Mouse (Mus musculus) ovary, adult 18-20 months (tissue): ENCODE results near the gene Pkdcc.

Experiments used
- DNase-seq: peaks from one replicate; pipeline ENCODE4 v3.0.0; 2022; ENCODE audit warnings: low spot score, mixed read lengths

The Pkdcc gene

GRCm38 (mm10) chr17:83212422-83212821, 2.7 kb upstream of the Pkdcc start:
- DNase-seq = no peak

DNA sequence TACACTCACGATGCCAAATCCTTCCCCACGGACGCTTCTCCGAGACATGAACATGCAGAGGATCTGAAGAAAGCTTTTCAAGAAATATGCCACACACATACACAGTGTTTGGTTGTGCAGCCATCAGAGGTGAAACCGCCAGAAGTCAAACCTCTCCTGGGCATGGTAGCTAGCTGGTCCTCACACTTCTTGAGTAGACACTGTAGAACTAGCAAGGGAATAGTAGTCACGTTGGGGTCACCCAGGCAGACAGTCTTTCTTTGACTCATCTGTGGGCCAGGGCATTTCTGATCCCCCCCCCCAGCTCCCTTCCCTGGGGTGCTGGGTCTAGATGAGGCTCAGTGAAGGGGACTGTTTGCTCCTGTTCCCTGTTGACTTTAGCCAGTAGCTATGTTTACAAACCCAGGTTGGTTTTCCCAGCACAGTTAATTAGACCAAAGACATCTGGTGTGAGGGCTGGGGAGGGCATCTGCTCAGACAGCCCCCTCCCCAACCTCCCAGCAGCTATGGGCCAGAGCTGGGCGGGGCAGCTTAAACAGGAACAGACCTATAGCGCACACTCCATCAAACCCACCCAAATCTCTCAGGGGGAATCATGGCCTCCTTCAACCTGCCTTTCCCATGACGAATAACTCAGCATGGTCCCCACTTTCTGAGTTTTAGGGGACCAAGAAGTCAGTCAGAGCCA, 1.7 kb upstream of the Pkdcc start:
- no peak for DNase-seq

- peak; percentile 44 for DNase-seq
Measured at GRCm38 (mm10) chr17:83214161-83214592, 915 bp upstream of the Pkdcc start.

DNA sequence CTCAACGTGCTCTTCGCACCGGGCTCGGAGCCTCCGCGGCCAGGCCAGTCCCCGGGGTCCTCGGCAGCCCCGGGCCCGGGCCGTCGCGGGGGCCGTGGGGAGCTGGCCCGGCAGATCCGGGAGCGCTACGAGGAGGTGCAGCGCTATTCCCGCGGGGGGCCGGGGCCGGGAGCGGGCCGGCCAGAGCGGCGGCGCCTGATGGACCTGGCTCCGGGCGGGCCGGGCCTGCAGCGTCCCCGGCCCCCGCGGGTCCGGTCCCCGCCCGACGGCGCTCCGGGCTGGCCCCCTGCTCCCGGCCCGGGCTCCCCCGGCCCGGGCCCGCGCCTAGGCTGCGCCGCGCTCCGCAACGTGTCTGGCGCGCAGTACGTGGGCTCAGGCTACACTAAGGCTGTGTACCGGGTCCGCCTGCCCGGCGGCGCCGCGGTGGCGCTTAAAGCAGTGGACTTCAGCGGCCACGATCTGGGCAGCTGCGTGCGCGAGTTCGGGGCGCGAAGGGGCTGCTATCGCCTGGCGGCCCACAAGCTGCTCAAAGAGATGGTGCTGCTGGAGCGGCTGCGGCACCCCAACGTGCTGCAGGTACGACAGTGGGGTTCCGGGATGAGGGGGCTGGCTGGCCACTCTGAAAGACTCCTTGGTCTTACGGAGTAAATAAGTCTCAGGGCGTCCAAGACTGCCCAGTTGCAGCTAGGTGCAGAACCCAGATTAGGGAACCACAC, 595 bp downstream of the Pkdcc start:
- no peak for DNase-seq

DNA sequence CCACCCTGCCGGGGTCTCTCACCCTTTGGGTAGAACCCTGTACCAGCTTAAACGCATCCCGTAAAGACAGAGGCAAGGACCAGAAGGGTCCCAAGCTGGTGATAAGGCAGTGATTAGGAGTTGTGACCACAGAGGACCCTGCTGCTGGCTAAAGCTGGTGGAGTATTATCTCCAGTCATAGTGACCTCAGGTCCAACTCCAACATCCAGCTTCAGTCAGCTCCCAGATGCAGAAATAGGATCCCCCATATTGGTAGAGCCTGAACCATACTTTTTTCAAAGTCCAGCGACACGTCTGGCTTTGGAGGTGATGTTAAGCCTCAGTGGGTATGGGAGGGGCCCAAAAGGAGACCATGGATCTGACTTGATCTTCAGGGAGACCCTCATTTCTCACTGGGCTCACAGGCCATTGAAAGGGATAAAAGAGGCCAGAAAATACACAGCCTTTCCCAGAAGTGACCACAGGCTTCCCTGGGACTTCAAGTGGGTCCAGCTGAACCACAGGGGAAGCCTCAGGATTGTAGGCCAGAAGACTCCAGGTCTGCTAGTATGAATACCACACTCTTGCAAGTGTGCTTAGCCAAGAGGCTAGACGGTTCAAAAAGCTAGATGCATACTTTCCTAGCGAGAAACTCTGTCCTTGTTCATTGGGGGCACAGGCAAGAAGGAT, 1.3 kb downstream of the Pkdcc start:
- no peak for DNase-seq

GRCm38 (mm10) chr17:83218189-83218588, 3.1 kb downstream of the Pkdcc start:
- DNase-seq = no peak

- DNase-seq = no peak
Measured at GRCm38 (mm10) chr17:83218722-83219121, 3.6 kb downstream of the Pkdcc start.

DNA sequence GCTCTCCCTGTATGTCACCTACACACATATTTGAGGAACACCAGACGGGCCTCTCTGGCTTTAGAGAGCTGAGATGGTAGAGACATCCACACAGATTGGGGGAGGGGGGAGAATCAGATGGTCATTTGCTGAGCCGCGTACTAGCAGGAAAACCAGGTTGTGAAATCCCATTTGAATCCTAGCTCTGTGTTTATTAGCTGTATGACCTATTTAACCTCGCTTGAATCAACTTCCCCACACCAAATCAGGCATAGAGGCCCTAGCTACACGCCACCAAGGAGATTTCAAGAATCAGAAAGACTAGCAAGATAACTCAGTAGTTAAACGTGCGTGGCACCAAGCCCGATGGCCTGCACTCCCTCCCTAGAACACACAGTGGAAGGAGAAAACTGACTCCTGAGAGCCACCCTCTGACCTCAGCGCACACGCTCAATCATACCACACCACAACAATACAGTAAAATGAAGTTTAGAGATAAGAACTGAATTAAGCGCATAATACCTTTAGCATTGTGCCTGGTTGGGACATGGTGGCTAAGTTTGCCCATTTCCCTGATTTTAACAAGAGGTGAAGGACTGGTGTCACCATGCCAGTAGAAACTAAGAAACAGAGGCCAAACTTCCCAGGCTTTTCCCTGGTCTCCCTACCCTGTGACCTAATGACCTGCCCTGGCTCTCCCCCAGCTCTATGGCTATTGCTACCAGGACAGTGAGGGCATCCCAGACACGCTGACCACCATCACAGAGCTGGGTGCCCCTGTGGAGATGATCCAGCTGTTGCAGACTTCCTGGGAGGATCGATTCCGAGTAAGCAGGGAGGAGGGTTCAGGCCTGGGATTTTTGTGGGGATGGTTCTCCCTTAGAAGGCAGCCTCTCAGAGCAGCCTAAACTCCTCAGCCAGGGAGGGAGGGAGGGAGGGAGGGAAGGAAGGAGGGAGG, 4.5 kb downstream of the Pkdcc start:
- no peak for DNase-seq

DNA sequence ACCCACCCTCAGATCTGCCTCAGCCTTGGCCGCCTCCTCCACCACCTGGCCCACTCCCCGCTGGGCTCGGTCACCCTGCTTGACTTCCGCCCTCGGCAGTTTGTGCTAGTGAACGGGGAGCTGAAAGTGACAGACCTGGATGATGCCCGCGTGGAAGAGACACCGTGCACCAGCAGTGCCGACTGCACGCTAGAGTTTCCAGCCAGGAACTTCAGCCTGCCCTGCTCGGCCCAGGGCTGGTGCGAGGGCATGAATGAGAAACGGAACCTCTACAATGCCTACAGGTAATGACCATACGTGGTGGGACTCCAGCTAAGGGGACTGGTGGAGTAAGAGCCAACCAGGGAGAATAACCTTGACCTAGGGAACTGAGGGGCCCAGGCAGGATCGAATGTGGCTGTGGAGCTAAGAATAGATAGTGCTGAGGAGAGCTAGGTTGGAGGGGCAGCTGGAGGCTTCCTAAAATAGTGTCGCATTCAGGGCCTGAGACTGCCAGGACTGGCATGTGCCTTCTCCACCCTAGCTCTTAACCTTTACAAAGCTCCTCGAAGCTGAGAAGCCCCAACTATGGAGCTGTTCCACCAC, 6.0 kb downstream of the Pkdcc start:
- no peak for DNase-seq

DNA sequence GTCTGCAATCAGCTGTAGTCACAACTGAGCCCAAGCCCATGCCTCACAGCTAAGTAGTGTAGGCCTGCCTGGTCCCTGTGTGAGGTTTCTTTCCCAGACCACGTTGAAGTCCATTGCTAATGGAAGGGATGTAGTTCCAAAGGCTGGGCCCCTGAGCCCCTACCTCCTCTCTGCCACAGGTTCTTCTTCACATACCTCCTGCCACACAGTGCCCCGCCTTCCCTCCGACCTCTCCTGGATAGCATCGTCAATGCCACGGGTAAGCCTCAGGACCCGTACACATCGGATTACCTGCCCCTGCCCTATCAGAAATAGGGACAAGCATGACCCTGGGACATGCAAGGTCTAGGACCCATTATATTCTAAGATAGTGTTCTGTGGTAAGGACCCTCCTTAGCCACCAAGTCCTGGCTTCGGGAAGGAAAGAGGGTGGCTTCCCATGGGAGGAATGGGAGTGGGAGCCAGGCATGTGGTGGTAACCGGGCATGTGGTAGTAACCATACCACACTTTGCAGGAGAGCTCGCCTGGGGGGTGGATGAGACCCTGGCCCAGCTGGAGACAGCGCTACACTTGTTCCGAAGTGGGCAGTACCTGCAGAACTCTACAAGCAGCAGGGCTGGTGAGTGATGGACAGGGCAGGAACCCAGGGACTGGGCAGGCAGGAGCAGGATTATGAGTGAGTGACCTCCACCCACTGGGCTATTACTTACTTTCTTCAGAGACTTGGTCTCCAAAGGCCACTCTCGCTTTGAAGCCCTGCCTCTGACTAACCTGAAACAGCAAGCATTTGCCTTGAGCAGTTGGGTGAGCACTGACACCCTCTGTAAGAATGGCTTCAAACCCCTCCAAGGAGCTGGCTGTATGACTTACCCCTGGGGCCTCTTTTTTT, 6.8 kb downstream of the Pkdcc start:
- DNase-seq = no peak

DNA sequence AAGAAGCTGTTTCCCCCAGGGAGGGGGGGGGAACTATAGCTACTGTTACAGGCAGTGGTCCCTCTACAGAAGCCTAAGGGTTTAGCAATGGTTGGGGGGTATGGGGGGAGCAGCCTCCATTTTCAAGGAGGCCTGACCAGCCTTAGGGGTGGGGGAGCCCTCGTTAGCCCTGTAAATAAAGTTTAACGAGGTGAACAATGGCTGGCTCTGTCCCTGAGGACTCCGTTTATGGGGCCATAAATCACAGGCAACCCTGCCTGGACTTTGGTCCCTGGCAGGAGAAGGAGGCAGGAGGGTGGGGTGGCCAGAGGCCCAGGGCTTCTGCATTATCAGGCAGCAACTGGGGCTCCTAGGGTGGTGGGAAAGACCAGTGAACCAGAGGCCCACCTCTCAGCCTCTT, 7.6 kb downstream of the Pkdcc start:
- DNase-seq = no peak

DNA sequence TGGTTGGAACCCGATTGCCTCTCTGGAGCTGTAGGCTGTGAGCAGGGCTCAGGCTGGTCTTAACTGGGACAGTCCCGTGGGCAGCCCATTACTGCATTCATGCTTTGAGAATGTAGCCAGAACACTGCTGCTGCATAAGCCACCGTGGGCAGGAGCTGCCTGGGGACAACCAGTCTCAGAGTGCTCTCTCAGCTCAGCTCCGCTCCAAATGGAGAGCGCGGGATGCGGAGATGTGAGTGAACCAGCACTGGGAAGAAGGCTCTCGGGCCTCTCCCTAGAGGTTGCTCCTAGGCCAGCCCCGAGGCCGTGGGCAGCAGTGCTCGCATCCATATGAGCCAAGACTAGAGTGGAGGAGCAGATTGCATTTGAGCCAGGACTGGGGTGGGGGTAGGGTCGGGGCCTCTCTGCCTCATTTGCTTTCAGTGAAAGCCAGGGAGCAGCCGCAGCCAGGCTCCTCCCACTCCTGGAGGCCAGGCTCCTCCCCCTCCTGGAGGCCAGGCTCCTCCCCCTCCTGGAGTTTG, 9.4 kb downstream of the Pkdcc start:
- DNase-seq = no peak

- DNase-seq = no peak
Measured at GRCm38 (mm10) chr17:83226395-83226986, 11.4 kb downstream of the Pkdcc start.

DNA sequence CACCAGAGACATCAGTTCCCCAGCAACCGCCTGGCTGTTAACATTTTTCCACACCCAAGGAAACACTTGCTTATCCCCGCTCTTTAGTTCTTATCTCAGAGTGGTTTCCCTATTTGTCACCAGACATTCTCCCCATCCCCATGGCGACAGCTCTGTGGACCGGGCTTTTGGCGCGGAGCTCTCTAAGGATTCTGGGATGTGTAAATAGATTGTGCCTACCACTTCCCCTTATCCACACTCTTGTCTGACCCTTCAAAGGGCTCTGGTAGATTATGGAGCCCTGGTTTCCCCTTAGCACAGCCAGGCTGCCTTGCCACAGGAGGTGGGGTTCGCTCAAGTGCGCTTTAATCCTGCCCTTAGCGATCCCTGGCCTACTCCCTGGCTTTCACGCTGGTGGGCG, 16.3 kb downstream of the Pkdcc start:
- no peak for DNase-seq

DNA sequence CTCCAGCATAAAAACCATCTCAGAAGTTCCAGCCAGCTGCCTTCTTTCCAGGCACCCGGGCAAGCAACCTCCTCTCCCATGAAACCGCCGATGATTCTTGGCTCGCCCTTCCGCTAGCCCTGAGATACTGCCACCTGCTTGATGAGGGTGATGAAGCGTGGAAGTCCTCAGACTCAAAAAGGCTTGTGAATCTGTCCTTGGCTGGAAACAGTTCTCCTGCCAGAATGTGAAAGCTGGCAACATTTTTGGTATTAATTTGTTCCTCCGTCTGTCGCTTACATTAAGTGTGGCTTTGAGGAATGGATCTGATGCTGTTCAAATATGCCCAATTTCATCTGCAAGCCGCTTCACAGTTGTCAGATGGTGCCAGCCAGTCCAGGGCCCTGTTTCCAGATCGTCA, 20.1 kb downstream of the Pkdcc start:
- DNase-seq = no peak

DNA sequence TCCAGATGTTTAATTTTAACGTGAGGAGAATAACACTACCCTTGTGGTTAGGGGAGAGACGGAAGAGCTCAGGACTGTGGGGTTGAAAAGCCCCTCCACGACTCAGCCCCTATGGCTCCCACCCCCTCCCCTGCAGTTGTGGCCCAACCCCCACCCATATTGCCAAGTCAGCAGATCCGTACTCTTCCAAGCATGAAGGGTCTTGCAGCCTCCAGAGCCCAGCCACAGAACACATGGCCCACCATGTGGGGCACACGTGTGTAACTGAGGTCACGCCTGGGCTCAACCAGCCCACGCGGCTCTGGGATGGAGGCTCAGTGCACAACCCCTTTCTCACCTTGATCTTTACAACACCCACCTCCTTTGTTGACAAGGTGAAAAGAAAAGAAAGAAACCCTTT, 21.1 kb downstream of the Pkdcc start:
- DNase-seq = no peak

DNA sequence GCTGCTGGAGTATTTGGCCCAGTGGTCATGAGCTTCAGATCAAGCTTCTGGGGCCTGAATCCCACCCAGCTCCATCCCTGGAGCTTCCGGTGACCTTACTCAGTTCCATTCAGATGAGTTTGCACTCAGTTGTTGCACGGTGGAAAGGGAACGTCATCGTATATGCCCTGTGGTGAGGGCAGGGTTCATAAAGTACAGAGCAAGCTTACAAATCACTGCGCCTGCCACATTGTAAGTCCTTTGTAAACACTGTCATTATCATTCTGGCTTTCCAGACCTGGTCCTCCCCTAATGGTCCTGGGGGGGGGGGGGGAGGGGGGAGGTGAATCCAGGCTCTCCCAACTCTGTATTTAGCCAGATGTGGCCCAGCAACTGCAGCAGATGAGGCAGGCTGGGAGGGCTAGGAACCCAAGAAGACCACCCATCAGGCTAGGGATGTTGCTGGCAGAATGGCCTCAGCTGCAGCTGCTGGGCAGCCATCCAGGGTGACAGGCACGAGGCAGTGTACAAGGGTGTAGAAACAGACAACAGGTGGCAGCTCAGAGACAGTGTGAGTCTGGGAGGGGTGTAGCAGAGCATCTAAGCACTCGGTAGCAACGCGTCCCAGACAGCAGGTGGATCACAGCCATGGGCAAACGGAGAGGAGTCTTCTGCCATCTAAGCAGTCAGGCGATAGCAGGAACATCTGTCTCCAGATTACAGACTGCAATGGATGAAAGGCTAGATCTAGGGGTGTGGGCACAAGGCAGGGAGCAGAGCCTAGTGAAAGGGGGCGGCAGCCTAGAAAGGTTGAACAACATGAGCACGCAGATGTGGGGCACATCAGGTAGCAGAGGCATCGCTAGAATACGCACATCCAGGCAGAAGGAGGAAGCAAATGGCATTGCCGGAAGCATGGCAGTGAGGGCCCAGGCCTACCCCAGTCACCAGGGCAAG, 23.3 kb downstream of the Pkdcc start:
- DNase-seq = no peak

GRCm38 (mm10) chr17:83244502-83244901, 29.4 kb downstream of the Pkdcc start:
- no peak for DNase-seq

- no peak for DNase-seq
Measured at GRCm38 (mm10) chr17:83245460-83245859, 30.4 kb downstream of the Pkdcc start.
